Mouse (Mus musculus): Measurements from ENCODE around the gene Atp8b4. TPM values are rescaled to one million over a fixed set of nuclear protein-coding genes. Genes with fewer than 3 reads are reported as not detected.

Gene Atp8b4
- polyA plus RNA-seq, 1 experiment from 2014 or later = 0.13 TPM

- Histone ChIP-seq H3K4me2 (no peak overlapping the region), H3K36me3 (no peaks in the 10 kb centered on the region), H3K4me3 (replicated peaks) (no peak overlapping the region), H3K27me3 (no peaks in the 10 kb centered on the region), H3K4me1 (replicated peaks) (0 out of 2 replicates have a peak, but pooled peaks cover 5% of the 10 kb centered on the region), H3K9ac (replicated peaks) (no peak overlapping the region), H3K27ac (no peak overlapping the region), H3K9me3 (no peaks in the 10 kb centered on the region)
- ATAC-seq (ENCODE audit: insufficient number of reproducible peaks, insufficient read depth, low FRiP score, low TSS enrichment, low read depth) = no peak
- 86% methylated on average over 14 of the region's 14 CpGs for WGBS
These were observed 4.4 kb downstream of the Atp8b4 start for GRCm38 (mm10) chr2:126495832-126496695.

- WGBS = 48% methylated on average over 7 of the region's 7 CpGs
- ATAC-seq (ENCODE audit: insufficient number of reproducible peaks, insufficient read depth, low FRiP score, low TSS enrichment, low read depth) = no peak
- H3K27ac ChIP-seq = no peak overlapping the region
These were observed 5.2 kb downstream of the Atp8b4 start for GRCm38 (mm10) chr2:126495230-126495629.

GRCm38 (mm10) chr2:126493306-126493705 lies 7.2 kb downstream of the Atp8b4 start:
- no peak overlapping the region for H3K4me2 ChIP-seq
- WGBS = 84% methylated on average over 8 of the region's 8 CpGs
- no peaks in the 10 kb centered on the region for H3K27me3 ChIP-seq
- H3K36me3 ChIP-seq = no peaks in the 10 kb centered on the region
- H3K9me3 ChIP-seq = no peaks in the 10 kb centered on the region
- H3K9ac ChIP-seq (replicated peaks) = no peak overlapping the region
- H3K4me1 ChIP-seq (replicated peaks) = 0 out of 2 replicates have a peak, but pooled peaks cover 5% of the 10 kb centered on the region
- no peak for ATAC-seq (ENCODE audit: insufficient number of reproducible peaks, insufficient read depth, low FRiP score, low TSS enrichment, low read depth)
- H3K27ac ChIP-seq = no peak overlapping the region
- H3K4me3 ChIP-seq (replicated peaks) = no peak overlapping the region

More at GRCm38 (mm10) chr2:126495230-126495629, 5.2 kb downstream of the Atp8b4 start:
- H3K27me3 ChIP-seq = no peaks in the 10 kb centered on the region
- no peak overlapping the region for H3K9ac ChIP-seq (replicated peaks)
- H3K36me3 ChIP-seq = no peaks in the 10 kb centered on the region
- no peak overlapping the region for H3K4me2 ChIP-seq
- H3K4me3 ChIP-seq (replicated peaks) = no peak overlapping the region
- H3K9me3 ChIP-seq = no peaks in the 10 kb centered on the region
- 0 out of 2 replicates have a peak, but pooled peaks cover 5% of the 10 kb centered on the region for H3K4me1 ChIP-seq (replicated peaks)

- ATAC-seq (ENCODE audit: insufficient number of reproducible peaks, insufficient read depth, low FRiP score, low TSS enrichment, low read depth) = no peak
- H3K4me3 ChIP-seq (replicated peaks) = no peak overlapping the region
- no peaks in the 10 kb centered on the region for H3K27me3 ChIP-seq
- 0 out of 2 replicates have a peak, but pooled peaks cover 5% of the 10 kb centered on the region for H3K4me1 ChIP-seq (replicated peaks)
- no peak overlapping the region for H3K9ac ChIP-seq (replicated peaks)
- no peak overlapping the region for H3K4me2 ChIP-seq
- H3K9me3 ChIP-seq = no peaks in the 10 kb centered on the region
- H3K27ac ChIP-seq = no peak overlapping the region
- no peaks in the 10 kb centered on the region for H3K36me3 ChIP-seq
- 52% methylated on average over 5 of the region's 5 CpGs for WGBS
These were observed 7.8 kb downstream of the Atp8b4 start for GRCm38 (mm10) chr2:126492713-126493112.

GRCm38 (mm10) chr2:126491446-126491845 lies 9.0 kb downstream of the Atp8b4 start:
- H3K27me3 ChIP-seq = no peaks in the 10 kb centered on the region
- H3K4me1 ChIP-seq (replicated peaks) = 0 out of 2 replicates have a peak, but pooled peaks cover 5% of the 10 kb centered on the region
- H3K9ac ChIP-seq (replicated peaks) = no peak overlapping the region
- no peak overlapping the region for H3K4me3 ChIP-seq (replicated peaks)
- no peak overlapping the region for H3K4me2 ChIP-seq
- no peak overlapping the region for H3K27ac ChIP-seq
- WGBS = 86% methylated on average over 4 of the region's 4 CpGs
- no peaks in the 10 kb centered on the region for H3K36me3 ChIP-seq
- H3K9me3 ChIP-seq = no peaks in the 10 kb centered on the region
- ATAC-seq (ENCODE audit: insufficient number of reproducible peaks, insufficient read depth, low FRiP score, low TSS enrichment, low read depth) = no peak

GRCm38 (mm10) chr2:126490573-126490972 lies 9.9 kb downstream of the Atp8b4 start:
- no peak overlapping the region for H3K4me2 ChIP-seq
- no peaks in the 10 kb centered on the region for H3K9me3 ChIP-seq
- H3K4me1 ChIP-seq (replicated peaks) = no peaks in the 10 kb centered on the region
- no peak for ATAC-seq (ENCODE audit: insufficient number of reproducible peaks, insufficient read depth, low FRiP score, low TSS enrichment, low read depth)
- no peak overlapping the region for H3K4me3 ChIP-seq (replicated peaks)
- no peaks in the 10 kb centered on the region for H3K27me3 ChIP-seq
- no peak overlapping the region for H3K27ac ChIP-seq
- 89% methylated on average over 9 of the region's 9 CpGs for WGBS
- H3K9ac ChIP-seq (replicated peaks) = no peak overlapping the region
- no peaks in the 10 kb centered on the region for H3K36me3 ChIP-seq

GRCm38 (mm10) chr2:126485262-126486017 lies 15.0 kb downstream of the Atp8b4 start:
- Histone ChIP-seq H3K4me1 (replicated peaks) (no peaks in the 10 kb centered on the region), H3K9ac (replicated peaks) (no peak overlapping the region), H3K36me3 (no peaks in the 10 kb centered on the region), H3K4me2 (no peak overlapping the region), H3K27ac (no peak overlapping the region), H3K27me3 (no peaks in the 10 kb centered on the region), H3K4me3 (replicated peaks) (no peak overlapping the region), H3K9me3 (no peaks in the 10 kb centered on the region)
- no peak for ATAC-seq (ENCODE audit: insufficient number of reproducible peaks, insufficient read depth, low FRiP score, low TSS enrichment, low read depth)
- 78% methylated on average over 11 of the region's 11 CpGs for WGBS

- WGBS = 79% methylated on average over 6 of the region's 6 CpGs
- ATAC-seq (ENCODE audit: insufficient number of reproducible peaks, insufficient read depth, low FRiP score, low TSS enrichment, low read depth) = no peak
- Histone ChIP-seq H3K27me3 (no peaks in the 10 kb centered on the region), H3K4me2 (no peak overlapping the region), H3K27ac (no peak overlapping the region), H3K36me3 (no peaks in the 10 kb centered on the region), H3K9ac (replicated peaks) (no peak overlapping the region), H3K4me3 (replicated peaks) (no peak overlapping the region), H3K4me1 (replicated peaks) (no peaks in the 10 kb centered on the region), H3K9me3 (no peaks in the 10 kb centered on the region)
These were observed 17.1 kb downstream of the Atp8b4 start for GRCm38 (mm10) chr2:126483337-126483736.

GRCm38 (mm10) chr2:126477556-126477955 lies 22.9 kb downstream of the Atp8b4 start:
- Histone ChIP-seq H3K4me3 (replicated peaks) (no peak overlapping the region), H3K9me3 (no peaks in the 10 kb centered on the region), H3K36me3 (no peaks in the 10 kb centered on the region), H3K4me2 (no peak overlapping the region), H3K9ac (replicated peaks) (no peak overlapping the region), H3K27me3 (no peaks in the 10 kb centered on the region), H3K4me1 (replicated peaks) (no peaks in the 10 kb centered on the region), H3K27ac (no peak overlapping the region)
- WGBS = 86% methylated on average over 7 of the region's 7 CpGs
- no peak for ATAC-seq (ENCODE audit: insufficient number of reproducible peaks, insufficient read depth, low FRiP score, low TSS enrichment, low read depth)

- Histone ChIP-seq H3K4me2 (no peak overlapping the region), H3K4me1 (replicated peaks) (no peaks in the 10 kb centered on the region), H3K36me3 (no peaks in the 10 kb centered on the region), H3K4me3 (replicated peaks) (no peak overlapping the region), H3K9me3 (no peaks in the 10 kb centered on the region), H3K27ac (no peak overlapping the region), H3K9ac (replicated peaks) (no peak overlapping the region), H3K27me3 (no peaks in the 10 kb centered on the region)
- ATAC-seq (ENCODE audit: insufficient number of reproducible peaks, insufficient read depth, low FRiP score, low TSS enrichment, low read depth) = no peak
- WGBS = 87% methylated on average over 11 of the region's 11 CpGs
These were observed 24.6 kb downstream of the Atp8b4 start for GRCm38 (mm10) chr2:126475681-126476410.

- no peaks in the 10 kb centered on the region for H3K4me1 ChIP-seq (replicated peaks)
- H3K9me3 ChIP-seq = no peaks in the 10 kb centered on the region
- no peak overlapping the region for H3K27ac ChIP-seq
- no peak overlapping the region for H3K4me3 ChIP-seq (replicated peaks)
- H3K27me3 ChIP-seq = no peaks in the 10 kb centered on the region
- 92% methylated on average over 6 of the region's 6 CpGs for WGBS
- ATAC-seq (ENCODE audit: insufficient number of reproducible peaks, insufficient read depth, low FRiP score, low TSS enrichment, low read depth) = no peak
- H3K4me2 ChIP-seq = no peak overlapping the region
- H3K9ac ChIP-seq (replicated peaks) = no peak overlapping the region
- no peaks in the 10 kb centered on the region for H3K36me3 ChIP-seq
These were observed 26.5 kb downstream of the Atp8b4 start for GRCm38 (mm10) chr2:126474019-126474418.

Data from limb, embryonic 12.5 days (tissue).